Mouse (Mus musculus): Measurements from ENCODE around the gene Gm42906. TPM values are rescaled to one million over a fixed set of nuclear protein-coding genes. Genes with fewer than 3 reads are reported as not detected.

The Gm42906 gene
- polyA plus RNA-seq, 2 experiments, result not detected

- peaks cover 8% of the 10 kb centered on the region for H3K4me1 ChIP-seq (ENCODE audit: control insufficient read depth, insufficient read depth, low read length)
- H3K27me3 ChIP-seq (ENCODE audit: control insufficient read depth, insufficient read depth, low read length), result no peaks in the 10 kb centered on the region
- H3K4me2 ChIP-seq (replicated peaks; ENCODE audit: low read depth, low read length, severe bottlenecking), result no peak overlapping the region
- H3K9ac ChIP-seq (ENCODE audit: low read depth, low read length, severe bottlenecking), result no peak overlapping the region
- H3K4me3 ChIP-seq (replicated peaks; ENCODE audit: low read length), result no peak overlapping the region
- no peaks in the 10 kb centered on the region for H3K36me3 ChIP-seq (ENCODE audit: control insufficient read depth, insufficient read depth, low read length)
- no peak overlapping the region for H3K27ac ChIP-seq (replicated peaks; ENCODE audit: low read depth, low read length)
- H3K9me3 ChIP-seq (ENCODE audit: control insufficient read depth, low read length), result no peaks in the 10 kb centered on the region
- no peak for ATAC-seq (ENCODE audit: low FRiP score, low read depth)
- TF ChIP-seq POLR2A (IDR thresholded peaks at IDR 0.05; ENCODE audit: borderline replicate concordance, extremely low read depth, insufficient read depth, insufficient read length), result no peak
- DNase-seq (ENCODE audit: low spot score), result no peak
- WGBS, result 82% methylated on average over 3 of the region's 3 CpGs
Measured at GRCm38 (mm10) chr5:151177171-151177570, 250.8 kb downstream of the Gm42906 start.

DNA sequence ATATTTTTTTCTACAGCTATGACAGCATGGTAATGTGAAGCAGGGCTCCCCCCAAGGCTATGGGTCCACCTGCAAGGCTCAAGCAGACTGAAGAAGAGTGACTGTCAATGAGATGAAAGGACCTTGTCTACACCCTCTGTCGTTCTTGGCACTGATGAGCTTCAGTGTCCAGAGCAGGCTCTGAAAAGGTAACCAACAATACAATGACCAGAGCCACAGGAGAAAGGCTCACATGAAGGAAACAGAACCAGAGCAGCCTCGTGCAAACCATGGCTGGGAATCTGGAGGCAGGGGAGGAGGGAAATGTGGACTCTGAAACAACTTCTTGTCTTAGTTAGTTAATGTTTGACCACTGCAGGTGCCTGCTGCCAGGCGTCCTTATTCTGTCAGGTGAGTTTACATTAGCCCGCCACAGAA lies 252.1 kb downstream of the Gm42906 start:
- no peaks in the 10 kb centered on the region for H3K9me3 ChIP-seq (ENCODE audit: control insufficient read depth, low read length)
- WGBS, result 81% methylated on average over 4 of the region's 4 CpGs
- ATAC-seq (ENCODE audit: low FRiP score, low read depth) (no peak), DNase-seq (ENCODE audit: low spot score) (no peak)
- no peaks in the 10 kb centered on the region for H3K36me3 ChIP-seq (ENCODE audit: control insufficient read depth, insufficient read depth, low read length)
- no peak for TF ChIP-seq POLR2A (IDR thresholded peaks at IDR 0.05; ENCODE audit: borderline replicate concordance, extremely low read depth, insufficient read depth, insufficient read length)
- H3K4me2 ChIP-seq (replicated peaks; ENCODE audit: low read depth, low read length, severe bottlenecking), result no peak overlapping the region
- H3K4me1 ChIP-seq (ENCODE audit: control insufficient read depth, insufficient read depth, low read length), result peaks cover 8% of the 10 kb centered on the region
- no peak overlapping the region for H3K4me3 ChIP-seq (replicated peaks; ENCODE audit: low read length)
- no peaks in the 10 kb centered on the region for H3K27me3 ChIP-seq (ENCODE audit: control insufficient read depth, insufficient read depth, low read length)
- H3K27ac ChIP-seq (replicated peaks; ENCODE audit: low read depth, low read length), result no peak overlapping the region
- no peak overlapping the region for H3K9ac ChIP-seq (ENCODE audit: low read depth, low read length, severe bottlenecking)

DNA sequence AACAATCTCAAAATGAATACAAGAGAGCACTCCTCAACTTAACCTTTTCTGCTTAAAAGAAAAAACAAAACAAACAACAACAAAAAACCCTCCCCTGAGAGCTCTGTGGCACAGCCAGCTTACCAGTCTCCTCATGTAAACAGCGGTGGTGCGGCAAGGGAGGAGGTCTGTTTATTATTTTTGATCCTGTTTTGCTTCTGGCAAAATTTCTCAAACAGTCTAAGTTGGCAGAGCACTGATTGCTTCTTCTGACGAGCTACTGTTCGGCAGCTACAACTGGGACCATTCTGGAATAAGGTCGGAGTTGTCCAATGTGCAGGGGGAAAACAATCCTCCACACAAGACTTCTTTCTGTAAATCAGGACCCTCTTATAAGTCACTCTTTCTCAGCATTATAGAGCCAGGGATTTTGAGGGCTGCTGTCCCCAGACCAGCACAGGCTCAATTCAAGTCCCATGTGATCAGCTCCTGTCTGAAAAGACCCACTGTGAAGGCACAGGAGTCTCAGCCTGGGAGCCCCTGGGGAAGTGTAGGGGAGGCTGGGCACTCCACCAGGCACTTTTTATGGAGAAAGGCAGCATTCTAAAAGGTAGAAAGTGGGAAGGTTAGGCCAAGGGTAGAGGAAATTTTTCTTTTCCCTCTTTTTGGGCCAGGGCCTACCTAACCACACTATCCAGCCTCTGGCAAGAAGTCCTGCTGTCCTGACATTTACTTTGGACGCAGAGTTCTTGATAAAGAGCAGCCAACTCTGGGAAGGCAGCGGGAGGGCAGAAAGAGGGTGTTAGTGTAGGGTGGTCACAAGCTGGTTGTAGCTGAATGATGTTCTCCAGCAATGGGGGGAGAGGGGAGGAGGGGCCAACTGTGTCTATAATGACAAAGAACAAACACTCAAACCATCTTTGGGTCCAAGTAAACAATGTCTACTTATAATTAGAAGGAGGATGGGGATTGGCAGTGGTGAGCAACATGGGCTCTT lies 253.2 kb downstream of the Gm42906 start:
- DNase-seq (ENCODE audit: low spot score), result no peak
- Histone ChIP-seq H3K36me3 (ENCODE audit: control insufficient read depth, insufficient read depth, low read length) (no peaks in the 10 kb centered on the region), H3K4me1 (ENCODE audit: control insufficient read depth, insufficient read depth, low read length) (peaks cover 8% of the 10 kb centered on the region), H3K27ac (replicated peaks; ENCODE audit: low read depth, low read length) (peak overlapping the region; percentile 40; the same call in 1 of the 2 replicates), H3K4me2 (replicated peaks; ENCODE audit: low read depth, low read length, severe bottlenecking) (no peak overlapping the region), H3K9ac (ENCODE audit: low read depth, low read length, severe bottlenecking) (no peak overlapping the region), H3K27me3 (ENCODE audit: control insufficient read depth, insufficient read depth, low read length) (no peaks in the 10 kb centered on the region), H3K4me3 (replicated peaks; ENCODE audit: low read length) (no peak overlapping the region), H3K9me3 (ENCODE audit: control insufficient read depth, low read length) (no peaks in the 10 kb centered on the region)
- 57% methylated on average over 7 of the region's 7 CpGs for WGBS
- no peak for TF ChIP-seq POLR2A (IDR thresholded peaks at IDR 0.05; ENCODE audit: borderline replicate concordance, extremely low read depth, insufficient read depth, insufficient read length)
- ATAC-seq (ENCODE audit: low FRiP score, low read depth), result peak; percentile 70; the same call in 1 of the 2 replicates

- H3K9me3 ChIP-seq (ENCODE audit: control insufficient read depth, low read length), result no peaks in the 10 kb centered on the region
- no peaks in the 10 kb centered on the region for H3K36me3 ChIP-seq (ENCODE audit: control insufficient read depth, insufficient read depth, low read length)
- DNase-seq (ENCODE audit: low spot score) (no peak), ATAC-seq (ENCODE audit: low FRiP score, low read depth) (no peak)
- no peak overlapping the region for H3K4me2 ChIP-seq (replicated peaks; ENCODE audit: low read depth, low read length, severe bottlenecking)
- TF ChIP-seq POLR2A (IDR thresholded peaks at IDR 0.05; ENCODE audit: borderline replicate concordance, extremely low read depth, insufficient read depth, insufficient read length), result no peak
- no peak overlapping the region; the same call in 1 of the 2 replicates for H3K27ac ChIP-seq (replicated peaks; ENCODE audit: low read depth, low read length)
- 73% methylated on average over 1 of the region's 1 CpGs for WGBS
- H3K27me3 ChIP-seq (ENCODE audit: control insufficient read depth, insufficient read depth, low read length), result no peaks in the 10 kb centered on the region
- H3K9ac ChIP-seq (ENCODE audit: low read depth, low read length, severe bottlenecking), result no peak overlapping the region
- H3K4me3 ChIP-seq (replicated peaks; ENCODE audit: low read length), result no peak overlapping the region
- peaks cover 8% of the 10 kb centered on the region for H3K4me1 ChIP-seq (ENCODE audit: control insufficient read depth, insufficient read depth, low read length)
Measured at GRCm38 (mm10) chr5:151173774-151174173, 254.2 kb downstream of the Gm42906 start.

DNA sequence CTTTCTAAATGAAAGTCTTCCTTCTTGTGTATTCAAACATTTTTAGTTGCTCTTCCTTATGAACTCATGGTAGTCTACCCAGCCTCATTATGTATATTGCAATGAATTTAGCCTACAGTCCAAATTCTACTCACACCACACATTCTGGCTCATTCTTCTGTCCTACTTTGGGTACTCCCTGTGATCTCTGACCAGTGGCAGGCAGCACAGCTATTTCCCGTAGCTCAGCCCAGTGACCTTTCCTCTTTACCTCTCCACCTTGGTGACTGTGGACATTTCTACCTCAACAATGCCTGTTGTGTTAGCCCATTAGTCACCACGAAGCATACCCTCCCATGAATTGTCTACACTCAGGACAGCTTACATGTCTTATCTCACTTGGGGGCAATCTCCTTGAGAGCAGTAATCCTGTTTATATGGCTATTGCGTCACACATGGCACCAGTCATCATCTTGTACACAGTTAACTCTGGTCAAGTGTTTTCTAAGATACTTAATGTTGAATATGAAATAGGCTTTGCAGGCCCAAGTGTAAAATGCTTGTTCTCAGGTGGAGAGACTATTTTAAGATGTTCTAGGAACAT lies 257.7 kb downstream of the Gm42906 start:
- Histone ChIP-seq H3K9ac (ENCODE audit: low read depth, low read length, severe bottlenecking) (no peak overlapping the region), H3K36me3 (ENCODE audit: control insufficient read depth, insufficient read depth, low read length) (no peaks in the 10 kb centered on the region), H3K27me3 (ENCODE audit: control insufficient read depth, insufficient read depth, low read length) (no peaks in the 10 kb centered on the region), H3K9me3 (ENCODE audit: control insufficient read depth, low read length) (no peaks in the 10 kb centered on the region), H3K27ac (replicated peaks; ENCODE audit: low read depth, low read length) (no peak overlapping the region), H3K4me1 (ENCODE audit: control insufficient read depth, insufficient read depth, low read length) (peaks cover 16% of the 10 kb centered on the region), H3K4me2 (replicated peaks; ENCODE audit: low read depth, low read length, severe bottlenecking) (no peak overlapping the region), H3K4me3 (replicated peaks; ENCODE audit: low read length) (no peak overlapping the region)
- no peak for DNase-seq (ENCODE audit: low spot score)
- ATAC-seq (ENCODE audit: low FRiP score, low read depth), result no peak
- WGBS, result 80% methylated on average over 3 of the region's 3 CpGs
- TF ChIP-seq POLR2A (IDR thresholded peaks at IDR 0.05; ENCODE audit: borderline replicate concordance, extremely low read depth, insufficient read depth, insufficient read length), result no peak
